Mouse (Mus musculus): ENCODE results near the gene Etfb. TPM values are rescaled to one million over a fixed set of nuclear protein-coding genes. Genes with fewer than 3 reads are reported as not detected.
"Not testable (repeated sequence)": the region's sequence is repeated elsewhere in the genome, so short reads cannot be mapped to it uniquely, and the experiment has no call there.

Gene Etfb
- polyA plus RNA-seq (2014; fragmentation: Nextera tagmentation; extraction: Ambion mirVana) = 347 and 370 TPM in 2 replicates

DNA sequence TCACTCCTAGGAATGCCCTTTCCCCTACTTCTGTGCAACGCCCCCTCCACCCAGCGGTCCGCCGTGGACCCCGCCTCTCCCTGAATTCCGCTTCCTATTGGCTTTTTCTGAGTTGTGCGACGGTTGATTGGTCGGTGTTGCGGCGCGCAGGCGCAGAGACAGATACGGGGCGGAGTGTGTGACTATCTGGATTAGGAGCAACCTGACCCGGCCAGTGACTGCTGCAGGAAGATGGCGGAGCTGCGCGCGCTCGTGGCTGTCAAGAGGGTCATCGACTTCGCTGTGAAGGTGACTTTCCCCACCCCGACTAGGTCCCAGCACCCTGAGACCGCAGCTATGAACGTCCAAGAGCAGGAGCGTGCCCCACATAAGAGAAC is at the start of gene Etfb, which contains the start of gene Gm45233:
Gene Etfb (plus strand): TSS at position 167 of the 377 bp plus-strand sequence.
Gene Gm45233 (plus strand): TSS at position 212 of the 377 bp plus-strand sequence.
- under 1% methylated on average over 27 of the region's 27 CpGs for WGBS
- H3K27me3 ChIP-seq (replicated peaks; ENCODE audit: control insufficient read depth, insufficient read depth, low read length) = no peaks in the 10 kb centered on the region
- no peaks in the 10 kb centered on the region for H3K9me3 ChIP-seq (ENCODE audit: control insufficient read depth, low read length)
- H3K4me2 ChIP-seq (ENCODE audit: low read length) = peak within 1 kb of the TSS; percentile 91
- DNase-seq (ENCODE audit: low spot score) (no peak), ATAC-seq (replicated peaks; ENCODE audit: low FRiP score, low TSS enrichment, low read depth) (peak; percentile 95)
- H3K27ac ChIP-seq (ENCODE audit: low read depth) = peak within 1 kb of the TSS; percentile 98
- peaks cover 10% of the 10 kb centered on the region for H3K4me1 ChIP-seq (replicated peaks; ENCODE audit: control insufficient read depth, insufficient read depth, low read length)
- no peaks in the 10 kb centered on the region for H3K36me3 ChIP-seq (ENCODE audit: control insufficient read depth, insufficient read depth, low read length)
- H3K9ac ChIP-seq (ENCODE audit: low read length) = peak within 1 kb of the TSS; percentile 61
- H3K4me3 ChIP-seq (ENCODE audit: low read depth, low read length) = peak within 1 kb of the TSS; percentile 63

DNA sequence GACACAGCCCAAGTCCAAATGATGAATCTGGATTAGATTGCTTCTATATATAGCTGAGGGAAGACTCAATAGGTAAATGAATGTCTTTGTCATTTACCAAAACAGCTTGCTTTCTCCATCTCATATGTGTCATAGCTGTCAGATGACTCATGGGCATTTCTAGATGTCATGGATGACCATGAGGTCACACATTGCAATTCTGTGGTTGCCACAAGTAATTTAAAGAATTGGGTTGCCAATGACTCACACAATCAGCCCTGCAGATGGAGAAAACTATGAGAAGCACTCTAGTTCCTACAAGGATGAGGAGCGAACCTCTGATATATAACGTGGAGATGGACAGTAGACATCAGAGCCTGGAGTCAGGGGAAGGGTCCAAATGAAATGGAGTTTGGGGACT is 44.4 kb upstream of the Etfb start:
- no peak for ATAC-seq (replicated peaks; ENCODE audit: low FRiP score, low TSS enrichment, low read depth)
- 86% methylated on average over 2 of the region's 2 CpGs for WGBS
- no peak overlapping the region for H3K4me3 ChIP-seq (ENCODE audit: low read depth, low read length)
- H3K4me1 ChIP-seq (replicated peaks; ENCODE audit: control insufficient read depth, insufficient read depth, low read length) = no peaks in the 10 kb centered on the region
- no peak overlapping the region for H3K9ac ChIP-seq (ENCODE audit: low read length)
- no peak overlapping the region for H3K4me2 ChIP-seq (ENCODE audit: low read length)
- H3K27ac ChIP-seq (ENCODE audit: low read depth) = no peak overlapping the region
- no peak for DNase-seq (ENCODE audit: low spot score)
- no peaks in the 10 kb centered on the region for H3K9me3 ChIP-seq (ENCODE audit: control insufficient read depth, low read length)
- no peaks in the 10 kb centered on the region for H3K36me3 ChIP-seq (ENCODE audit: control insufficient read depth, insufficient read depth, low read length)
- no peaks in the 10 kb centered on the region for H3K27me3 ChIP-seq (replicated peaks; ENCODE audit: control insufficient read depth, insufficient read depth, low read length)

DNA sequence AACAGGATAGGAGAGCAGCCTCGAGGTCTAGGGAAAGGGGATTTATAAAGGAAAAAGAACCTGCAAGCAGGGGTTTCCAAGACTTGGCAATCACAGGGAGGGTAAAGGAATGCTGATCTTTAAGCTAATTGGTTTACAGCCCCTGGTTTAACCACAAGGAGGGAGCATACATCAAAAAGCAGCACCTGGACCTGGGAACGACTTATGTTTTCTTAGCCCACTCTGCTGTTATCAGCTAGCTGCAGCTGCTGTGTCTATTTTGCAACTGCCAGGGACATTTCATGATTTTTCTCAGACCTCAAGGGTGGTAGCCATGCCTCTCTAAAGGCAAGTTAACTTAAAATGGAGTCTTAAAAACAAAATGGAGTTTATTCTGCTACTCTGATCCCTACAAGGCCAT is 41.2 kb upstream of the Etfb start:
- H3K36me3 ChIP-seq (ENCODE audit: control insufficient read depth, insufficient read depth, low read length) = no peaks in the 10 kb centered on the region
- no peaks in the 10 kb centered on the region for H3K4me1 ChIP-seq (replicated peaks; ENCODE audit: control insufficient read depth, insufficient read depth, low read length)
- no peak overlapping the region for H3K27ac ChIP-seq (ENCODE audit: low read depth)
- no peak overlapping the region for H3K4me2 ChIP-seq (ENCODE audit: low read length)
- 22% methylated on average over 2 of the region's 2 CpGs for WGBS
- DNase-seq (ENCODE audit: low spot score) (no peak), ATAC-seq (replicated peaks; ENCODE audit: low FRiP score, low TSS enrichment, low read depth) (no peak)
- no peaks in the 10 kb centered on the region for H3K9me3 ChIP-seq (ENCODE audit: control insufficient read depth, low read length)
- H3K27me3 ChIP-seq (replicated peaks; ENCODE audit: control insufficient read depth, insufficient read depth, low read length) = no peaks in the 10 kb centered on the region
- H3K9ac ChIP-seq (ENCODE audit: low read length) = no peak overlapping the region
- no peak overlapping the region for H3K4me3 ChIP-seq (ENCODE audit: low read depth, low read length)

DNA sequence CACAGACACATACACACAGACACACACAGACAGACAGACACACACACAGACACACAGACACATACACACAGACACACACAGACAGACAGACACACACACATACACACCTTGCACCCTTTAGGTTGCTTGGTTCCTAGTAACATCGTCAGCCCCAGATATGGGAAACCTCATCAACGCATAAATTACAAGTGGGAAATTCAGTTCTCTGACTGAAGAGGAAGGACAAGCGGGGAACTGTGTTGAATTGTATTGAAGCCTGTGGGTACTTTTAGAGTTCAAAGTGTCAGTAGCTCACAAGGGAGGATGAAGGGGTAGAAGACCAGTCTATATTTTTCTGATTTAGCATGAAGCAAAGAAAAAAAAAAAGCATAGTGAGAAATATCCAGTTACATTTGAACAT is 36.3 kb upstream of the Etfb start:
- H3K4me1 ChIP-seq (replicated peaks; ENCODE audit: control insufficient read depth, insufficient read depth, low read length) = no peaks in the 10 kb centered on the region
- DNase-seq (ENCODE audit: low spot score) (no peak), ATAC-seq (replicated peaks; ENCODE audit: low FRiP score, low TSS enrichment, low read depth) (no peak)
- H3K9me3 ChIP-seq (ENCODE audit: control insufficient read depth, low read length) = no peaks in the 10 kb centered on the region
- H3K27ac ChIP-seq (ENCODE audit: low read depth) = no peak overlapping the region
- no peak overlapping the region for H3K4me3 ChIP-seq (ENCODE audit: low read depth, low read length)
- no peaks in the 10 kb centered on the region for H3K27me3 ChIP-seq (replicated peaks; ENCODE audit: control insufficient read depth, insufficient read depth, low read length)
- WGBS = 81% methylated on average over 3 of the region's 3 CpGs
- no peak overlapping the region for H3K4me2 ChIP-seq (ENCODE audit: low read length)
- H3K9ac ChIP-seq (ENCODE audit: low read length) = no peak overlapping the region
- no peaks in the 10 kb centered on the region for H3K36me3 ChIP-seq (ENCODE audit: control insufficient read depth, insufficient read depth, low read length)

DNA sequence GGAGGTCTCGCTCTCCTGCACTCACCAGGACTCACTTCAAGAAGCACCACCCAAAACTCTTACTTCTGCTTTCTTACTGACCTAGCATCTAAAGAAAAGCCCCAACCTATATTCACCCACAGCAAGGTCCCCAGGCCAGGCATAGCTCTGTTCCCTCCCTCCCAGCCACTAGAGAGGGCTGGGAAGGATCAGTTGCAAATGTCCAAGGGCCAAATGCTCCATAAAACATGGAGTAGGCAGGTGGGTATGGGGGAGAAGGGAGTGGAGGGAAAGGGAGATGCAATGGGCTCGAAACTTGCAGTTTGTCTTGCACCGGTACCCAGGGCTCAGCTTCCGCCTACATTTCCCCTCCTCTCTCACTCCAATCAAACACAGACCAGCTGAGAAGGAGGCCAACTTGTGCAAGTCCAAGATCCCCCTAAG is 35.7 kb upstream of the Etfb start, which contains the start of gene Siglecg:
Gene Siglecg (plus strand): TSS at position 74 of the 423 bp plus-strand sequence.
- H3K4me2 ChIP-seq (ENCODE audit: low read length) = no peak within 1 kb of the TSS
- H3K27ac ChIP-seq (ENCODE audit: low read depth) = no peak within 1 kb of the TSS
- H3K36me3 ChIP-seq (ENCODE audit: control insufficient read depth, insufficient read depth, low read length) = no peaks in the 10 kb centered on the region
- no peak within 1 kb of the TSS for H3K9ac ChIP-seq (ENCODE audit: low read length)
- no peaks in the 10 kb centered on the region for H3K4me1 ChIP-seq (replicated peaks; ENCODE audit: control insufficient read depth, insufficient read depth, low read length)
- H3K4me3 ChIP-seq (ENCODE audit: low read depth, low read length) = no peak within 1 kb of the TSS
- no peaks in the 10 kb centered on the region for H3K9me3 ChIP-seq (ENCODE audit: control insufficient read depth, low read length)
- ATAC-seq (replicated peaks; ENCODE audit: low FRiP score, low TSS enrichment, low read depth) (no peak), DNase-seq (ENCODE audit: low spot score) (no peak)
- no peaks in the 10 kb centered on the region for H3K27me3 ChIP-seq (replicated peaks; ENCODE audit: control insufficient read depth, insufficient read depth, low read length)
- WGBS = 61% methylated on average over 4 of the region's 4 CpGs

DNA sequence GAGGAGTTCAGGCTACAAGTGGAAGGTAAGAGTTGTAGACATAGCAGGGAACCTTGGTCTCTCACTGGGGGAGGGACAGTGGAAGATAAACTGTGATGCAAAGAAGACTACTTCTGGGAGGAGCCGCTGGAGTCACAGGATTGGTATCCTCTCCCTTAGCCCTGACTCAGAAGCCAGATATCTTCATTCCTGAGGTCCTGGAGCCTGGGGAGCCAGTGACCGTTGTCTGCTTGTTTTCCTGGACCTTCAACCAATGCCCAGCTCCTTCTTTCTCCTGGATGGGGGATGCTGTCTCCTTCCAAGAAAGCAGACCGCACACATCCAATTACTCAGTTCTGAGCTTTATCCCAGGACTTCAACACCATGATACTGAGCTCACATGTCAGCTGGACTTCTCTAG is 34.8 kb upstream of the Etfb start:
- Histone ChIP-seq H3K36me3 (ENCODE audit: control insufficient read depth, insufficient read depth, low read length) (no peaks in the 10 kb centered on the region), H3K9me3 (ENCODE audit: control insufficient read depth, low read length) (no peaks in the 10 kb centered on the region), H3K9ac (ENCODE audit: low read length) (no peak overlapping the region), H3K27ac (ENCODE audit: low read depth) (no peak overlapping the region), H3K4me3 (ENCODE audit: low read depth, low read length) (no peak overlapping the region), H3K4me1 (replicated peaks; ENCODE audit: control insufficient read depth, insufficient read depth, low read length) (no peaks in the 10 kb centered on the region), H3K27me3 (replicated peaks; ENCODE audit: control insufficient read depth, insufficient read depth, low read length) (no peaks in the 10 kb centered on the region), H3K4me2 (ENCODE audit: low read length) (no peak overlapping the region)
- ATAC-seq (replicated peaks; ENCODE audit: low FRiP score, low TSS enrichment, low read depth) (no peak), DNase-seq (ENCODE audit: low spot score) (no peak)
- 86% methylated on average over 3 of the region's 3 CpGs for WGBS

DNA sequence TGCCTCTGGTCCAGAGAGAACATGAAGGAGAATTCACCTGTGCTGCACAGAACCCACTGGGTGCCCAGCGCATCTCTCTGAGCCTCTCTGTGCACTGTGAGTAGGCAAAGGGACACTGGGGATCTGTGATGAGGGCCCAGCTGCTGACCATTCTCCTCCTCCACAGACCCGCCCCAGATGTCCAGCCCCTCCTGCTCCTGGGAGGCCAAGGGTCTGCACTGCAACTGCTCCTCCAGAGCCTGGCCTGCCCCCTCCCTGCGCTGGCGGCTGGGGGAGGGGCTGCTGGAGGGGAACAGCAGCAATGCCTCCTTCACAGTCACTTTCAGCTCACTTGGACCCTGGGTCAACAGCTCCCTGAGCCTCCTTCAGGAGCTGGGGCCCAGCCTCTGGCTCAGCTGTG is 32.2 kb upstream of the Etfb start:
- not testable (repeated sequence) for H3K9ac ChIP-seq (ENCODE audit: low read length); H3K36me3 ChIP-seq (ENCODE audit: control insufficient read depth, insufficient read depth, low read length); H3K4me2 ChIP-seq (ENCODE audit: low read length); DNase-seq (ENCODE audit: low spot score); H3K27ac ChIP-seq (ENCODE audit: low read depth); H3K27me3 ChIP-seq (replicated peaks; ENCODE audit: control insufficient read depth, insufficient read depth, low read length); H3K4me3 ChIP-seq (ENCODE audit: low read depth, low read length); ATAC-seq (replicated peaks; ENCODE audit: low FRiP score, low TSS enrichment, low read depth); H3K4me1 ChIP-seq (replicated peaks; ENCODE audit: control insufficient read depth, insufficient read depth, low read length); H3K9me3 ChIP-seq (ENCODE audit: control insufficient read depth, low read length)
- WGBS = 25% methylated on average over 3 of the region's 4 CpGs

DNA sequence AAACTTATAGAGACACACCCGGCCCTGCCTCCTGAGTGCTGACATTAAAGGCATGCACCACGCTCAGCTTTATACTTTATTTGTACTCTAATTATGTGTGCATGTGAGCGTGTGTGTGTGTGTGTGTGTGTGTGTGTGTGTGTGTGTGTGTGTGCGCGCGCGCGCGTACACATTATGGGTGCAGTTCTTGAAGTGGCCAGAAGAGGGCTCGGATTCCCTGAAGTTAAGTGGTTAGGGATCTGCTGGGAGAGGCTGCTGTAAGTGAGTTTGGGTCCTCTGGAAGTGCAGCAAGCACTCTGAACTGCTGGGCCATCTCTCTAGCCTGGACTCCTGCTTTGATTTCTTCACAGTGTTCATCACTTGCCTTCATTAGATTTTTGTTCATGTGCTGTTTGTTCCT is 26.6 kb upstream of the Etfb start:
- Histone ChIP-seq H3K9me3 (ENCODE audit: control insufficient read depth, low read length) (0 out of 2 replicates have a peak, but pooled peaks cover 2% of the 10 kb centered on the region), H3K36me3 (ENCODE audit: control insufficient read depth, insufficient read depth, low read length) (no peaks in the 10 kb centered on the region), H3K27ac (ENCODE audit: low read depth) (no peak overlapping the region), H3K4me3 (ENCODE audit: low read depth, low read length) (no peak overlapping the region), H3K9ac (ENCODE audit: low read length) (no peak overlapping the region), H3K4me2 (ENCODE audit: low read length) (no peak overlapping the region), H3K4me1 (replicated peaks; ENCODE audit: control insufficient read depth, insufficient read depth, low read length) (no peaks in the 10 kb centered on the region), H3K27me3 (replicated peaks; ENCODE audit: control insufficient read depth, insufficient read depth, low read length) (no peaks in the 10 kb centered on the region)
- DNase-seq (ENCODE audit: low spot score) (no peak), ATAC-seq (replicated peaks; ENCODE audit: low FRiP score, low TSS enrichment, low read depth) (no peak)
- 86% methylated on average over 10 of the region's 10 CpGs for WGBS

DNA sequence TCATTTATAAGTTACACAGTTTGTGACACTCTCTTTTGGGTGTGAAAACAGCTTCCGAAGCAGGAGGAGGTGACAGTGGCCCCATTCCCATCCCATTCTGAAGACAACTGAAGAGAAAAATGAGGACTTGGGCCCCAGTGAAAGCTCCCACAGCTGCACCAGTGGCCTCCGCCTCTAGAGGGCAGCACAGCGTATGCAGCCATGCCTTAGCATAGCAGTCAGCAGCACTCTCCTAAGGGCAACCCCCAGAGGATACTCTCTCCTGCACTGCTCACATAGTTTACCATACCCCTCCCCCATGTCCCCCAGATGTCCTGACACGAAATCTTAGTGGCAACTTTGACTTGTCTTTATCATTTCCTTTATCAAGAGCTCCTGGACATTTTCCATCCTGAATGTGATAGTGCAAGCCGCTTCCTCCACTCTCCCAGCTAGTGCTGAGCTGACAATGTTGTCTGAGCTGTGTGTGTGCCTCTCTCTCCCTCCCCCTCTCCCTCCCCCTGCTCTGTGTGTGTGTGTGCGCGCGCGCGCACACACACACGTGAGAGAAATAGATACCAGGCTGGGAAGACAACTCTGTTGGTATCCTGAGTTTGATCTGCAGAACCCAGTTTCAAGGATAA is 20.8 kb upstream of the Etfb start:
- H3K36me3 ChIP-seq (ENCODE audit: control insufficient read depth, insufficient read depth, low read length) = no peaks in the 10 kb centered on the region
- no peak overlapping the region for H3K4me3 ChIP-seq (ENCODE audit: low read depth, low read length)
- ATAC-seq (replicated peaks; ENCODE audit: low FRiP score, low TSS enrichment, low read depth) = peak; percentile 86
- H3K27ac ChIP-seq (ENCODE audit: low read depth) = no peak overlapping the region
- DNase-seq (ENCODE audit: low spot score) = peak; percentile 93
- peak overlapping the region; percentile 25; the same call in 1 of the 2 replicates for H3K4me2 ChIP-seq (ENCODE audit: low read length)
- H3K27me3 ChIP-seq (replicated peaks; ENCODE audit: control insufficient read depth, insufficient read depth, low read length) = no peaks in the 10 kb centered on the region
- no peak overlapping the region for H3K9ac ChIP-seq (ENCODE audit: low read length)
- 15% methylated on average over 11 of the region's 11 CpGs for WGBS
- H3K9me3 ChIP-seq (ENCODE audit: control insufficient read depth, low read length) = no peaks in the 10 kb centered on the region
- H3K4me1 ChIP-seq (replicated peaks; ENCODE audit: control insufficient read depth, insufficient read depth, low read length) = no peaks in the 10 kb centered on the region
